Mouse (Mus musculus): ENCODE measurements around the gene Ermard. TPM values are rescaled to one million over a fixed set of nuclear protein-coding genes. Genes with fewer than 3 reads are reported as not detected.
"Not testable (repeated sequence)": the region's sequence is repeated elsewhere in the genome, so short reads cannot be mapped to it uniquely, and the experiment has no call there.

Ermard gene
- polyA plus RNA-seq (2014; fragmentation: Nextera tagmentation; extraction: Ambion mirVana) = 61.9 and 75.4 TPM in 2 replicates

DNA sequence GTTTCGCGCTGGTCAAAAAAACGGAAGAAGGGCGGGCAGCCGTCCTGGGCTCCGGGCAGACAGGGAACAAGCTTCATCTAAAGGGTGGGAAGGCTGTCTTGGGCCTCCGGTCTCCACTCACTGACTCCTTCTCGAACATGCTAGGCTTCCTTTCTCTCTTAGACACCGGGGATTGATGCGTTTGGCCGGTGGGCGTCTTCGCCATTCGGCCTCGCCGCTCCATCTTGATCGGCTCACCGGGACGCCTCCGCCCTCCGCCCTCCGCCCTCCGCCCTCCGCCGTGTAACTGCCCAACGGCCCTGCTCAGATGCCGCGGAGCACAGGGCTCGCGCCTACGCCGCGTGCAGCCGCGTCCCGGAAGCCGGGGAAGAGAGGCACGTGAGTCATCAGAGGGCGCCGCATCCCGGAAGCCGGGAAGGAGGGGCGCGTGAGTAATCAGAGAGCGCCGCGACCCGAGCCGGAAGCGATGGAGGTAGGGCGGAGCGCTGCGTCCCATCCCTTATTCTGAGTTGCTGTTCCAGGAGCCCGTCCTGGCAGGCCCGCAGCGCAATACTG lies at the start of gene Ermard, which contains the start of the genes Tcte3 and Gm3448:
Gene Ermard, plus strand, starts transcription at position 34 of the 555 bp plus-strand sequence.
Gene Tcte3, minus strand, starts transcription at position 314 of the 555 bp plus-strand sequence.
Gene Gm3448, minus strand, starts transcription at position 363 of the 555 bp plus-strand sequence.
- not testable (repeated sequence) for H3K4me2 ChIP-seq (ENCODE audit: low read length); H3K36me3 ChIP-seq (ENCODE audit: control insufficient read depth, insufficient read depth, low read length); H3K9ac ChIP-seq (ENCODE audit: low read length); H3K27ac ChIP-seq (ENCODE audit: low read depth); H3K4me3 ChIP-seq (ENCODE audit: low read depth, low read length); H3K4me1 ChIP-seq (replicated peaks; ENCODE audit: control insufficient read depth, insufficient read depth, low read length); DNase-seq (ENCODE audit: low spot score); H3K27me3 ChIP-seq (replicated peaks; ENCODE audit: control insufficient read depth, insufficient read depth, low read length); H3K9me3 ChIP-seq (ENCODE audit: control insufficient read depth, low read length)
- WGBS = 0% methylated on average over 13 of the region's 56 CpGs
- ATAC-seq (replicated peaks; ENCODE audit: low FRiP score, low TSS enrichment, low read depth) = peak; percentile 97

- H3K4me1 ChIP-seq (replicated peaks; ENCODE audit: control insufficient read depth, insufficient read depth, low read length); H3K4me3 ChIP-seq (ENCODE audit: low read depth, low read length): not testable (repeated sequence)
- no CpG with 5 or more reads among the region's 98 CpGs for WGBS
These were observed 48.4 kb upstream of the Ermard start for GRCm38 (mm10) chr17:14992522-14993138.

GRCm38 (mm10) chr17:14993139-14993832 lies 47.7 kb upstream of the Ermard start:
- H3K27ac ChIP-seq (ENCODE audit: low read depth); H3K4me1 ChIP-seq (replicated peaks; ENCODE audit: control insufficient read depth, insufficient read depth, low read length); H3K9ac ChIP-seq (ENCODE audit: low read length); H3K36me3 ChIP-seq (ENCODE audit: control insufficient read depth, insufficient read depth, low read length); DNase-seq (ENCODE audit: low spot score); H3K4me3 ChIP-seq (ENCODE audit: low read depth, low read length); H3K27me3 ChIP-seq (replicated peaks; ENCODE audit: control insufficient read depth, insufficient read depth, low read length); H3K4me2 ChIP-seq (ENCODE audit: low read length); H3K9me3 ChIP-seq (ENCODE audit: control insufficient read depth, low read length): not testable (repeated sequence)
- WGBS = no CpG with 5 or more reads among the region's 47 CpGs
- ATAC-seq (replicated peaks; ENCODE audit: low FRiP score, low TSS enrichment, low read depth) = peak; percentile 86

More at GRCm38 (mm10) chr17:14992522-14993138, 48.4 kb upstream of the Ermard start:
- not testable (repeated sequence) for DNase-seq (ENCODE audit: low spot score); H3K36me3 ChIP-seq (ENCODE audit: control insufficient read depth, insufficient read depth, low read length); H3K9me3 ChIP-seq (ENCODE audit: control insufficient read depth, low read length); H3K27me3 ChIP-seq (replicated peaks; ENCODE audit: control insufficient read depth, insufficient read depth, low read length); H3K4me2 ChIP-seq (ENCODE audit: low read length); H3K9ac ChIP-seq (ENCODE audit: low read length); H3K27ac ChIP-seq (ENCODE audit: low read depth)
- ATAC-seq (replicated peaks; ENCODE audit: low FRiP score, low TSS enrichment, low read depth) = peak; percentile 84

DNA sequence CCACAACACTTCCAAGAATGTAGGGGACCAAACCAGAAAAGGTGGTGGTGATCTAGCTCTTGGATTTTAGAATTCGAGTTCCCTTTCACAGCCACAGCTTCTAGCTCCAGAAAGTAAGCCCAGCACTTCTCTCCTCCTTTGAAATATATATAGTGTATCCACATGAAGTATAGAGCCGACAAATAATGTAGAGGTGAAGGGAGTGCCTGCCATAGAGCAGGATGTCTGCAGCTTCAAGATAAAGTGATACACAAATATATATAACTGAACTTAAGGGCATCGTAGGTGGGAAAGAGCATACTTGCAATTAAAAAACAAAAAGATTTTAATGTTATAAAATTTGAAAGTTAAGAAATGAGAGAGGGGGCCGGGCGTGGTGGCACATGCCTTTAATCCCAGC lies 46.9 kb upstream of the Ermard start:
- not testable (repeated sequence) for H3K36me3 ChIP-seq (ENCODE audit: control insufficient read depth, insufficient read depth, low read length); H3K9me3 ChIP-seq (ENCODE audit: control insufficient read depth, low read length); H3K27ac ChIP-seq (ENCODE audit: low read depth); H3K9ac ChIP-seq (ENCODE audit: low read length); H3K4me2 ChIP-seq (ENCODE audit: low read length); H3K4me3 ChIP-seq (ENCODE audit: low read depth, low read length); H3K4me1 ChIP-seq (replicated peaks; ENCODE audit: control insufficient read depth, insufficient read depth, low read length); ATAC-seq (replicated peaks; ENCODE audit: low FRiP score, low TSS enrichment, low read depth); H3K27me3 ChIP-seq (replicated peaks; ENCODE audit: control insufficient read depth, insufficient read depth, low read length); DNase-seq (ENCODE audit: low spot score)
- no CpG with 5 or more reads among the region's 5 CpGs for WGBS

DNA sequence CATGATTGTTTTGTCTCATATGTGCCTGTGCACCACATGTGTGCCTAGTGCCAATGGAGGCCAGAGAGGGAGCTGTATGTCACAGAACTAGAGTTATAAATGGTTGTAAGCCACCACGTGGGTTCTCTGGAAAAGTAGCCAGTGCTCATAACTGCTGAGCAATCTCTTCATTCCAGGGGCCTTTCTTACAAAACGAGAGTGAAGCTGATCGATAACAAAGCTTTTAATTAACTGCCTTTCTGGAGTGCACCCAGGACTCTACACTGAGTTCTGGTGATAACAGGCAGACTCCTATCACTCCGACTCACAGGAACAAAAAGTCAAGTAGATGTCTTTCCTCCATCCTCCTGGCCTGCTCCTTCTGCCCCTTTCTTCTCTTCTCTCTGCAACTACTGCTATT lies 41.0 kb upstream of the Ermard start:
- not testable (repeated sequence) for H3K27ac ChIP-seq (ENCODE audit: low read depth); ATAC-seq (replicated peaks; ENCODE audit: low FRiP score, low TSS enrichment, low read depth); H3K4me1 ChIP-seq (replicated peaks; ENCODE audit: control insufficient read depth, insufficient read depth, low read length); H3K9ac ChIP-seq (ENCODE audit: low read length); DNase-seq (ENCODE audit: low spot score); H3K27me3 ChIP-seq (replicated peaks; ENCODE audit: control insufficient read depth, insufficient read depth, low read length); H3K9me3 ChIP-seq (ENCODE audit: control insufficient read depth, low read length); H3K36me3 ChIP-seq (ENCODE audit: control insufficient read depth, insufficient read depth, low read length); H3K4me3 ChIP-seq (ENCODE audit: low read depth, low read length); H3K4me2 ChIP-seq (ENCODE audit: low read length)
- no CpG with 5 or more reads among the region's 4 CpGs for WGBS

- WGBS = no CpG with 5 or more reads among the region's 3 CpGs
These were observed 31.9 kb upstream of the Ermard start for GRCm38 (mm10) chr17:15009088-15009487.

GRCm38 (mm10) chr17:15009706-15010413 lies 31.1 kb upstream of the Ermard start, which contains the start of gene Gm3435:
Gene Gm3435, plus strand, starts transcription at chr17:15010176.
- WGBS = no CpG with 5 or more reads among the region's 60 CpGs
- peak; percentile 98 for ATAC-seq (replicated peaks; ENCODE audit: low FRiP score, low TSS enrichment, low read depth)
- not testable (repeated sequence) for H3K4me3 ChIP-seq (ENCODE audit: low read depth, low read length)

More at GRCm38 (mm10) chr17:15009088-15009487, 31.9 kb upstream of the Ermard start:
- not testable (repeated sequence) for H3K27ac ChIP-seq (ENCODE audit: low read depth); H3K9ac ChIP-seq (ENCODE audit: low read length); H3K4me2 ChIP-seq (ENCODE audit: low read length); H3K4me3 ChIP-seq (ENCODE audit: low read depth, low read length); H3K27me3 ChIP-seq (replicated peaks; ENCODE audit: control insufficient read depth, insufficient read depth, low read length); H3K4me1 ChIP-seq (replicated peaks; ENCODE audit: control insufficient read depth, insufficient read depth, low read length); H3K9me3 ChIP-seq (ENCODE audit: control insufficient read depth, low read length); H3K36me3 ChIP-seq (ENCODE audit: control insufficient read depth, insufficient read depth, low read length); DNase-seq (ENCODE audit: low spot score)
- 0 out of 2 replicates have a peak, but pooled peaks have one; percentile 16 for ATAC-seq (replicated peaks; ENCODE audit: low FRiP score, low TSS enrichment, low read depth)

DNA sequence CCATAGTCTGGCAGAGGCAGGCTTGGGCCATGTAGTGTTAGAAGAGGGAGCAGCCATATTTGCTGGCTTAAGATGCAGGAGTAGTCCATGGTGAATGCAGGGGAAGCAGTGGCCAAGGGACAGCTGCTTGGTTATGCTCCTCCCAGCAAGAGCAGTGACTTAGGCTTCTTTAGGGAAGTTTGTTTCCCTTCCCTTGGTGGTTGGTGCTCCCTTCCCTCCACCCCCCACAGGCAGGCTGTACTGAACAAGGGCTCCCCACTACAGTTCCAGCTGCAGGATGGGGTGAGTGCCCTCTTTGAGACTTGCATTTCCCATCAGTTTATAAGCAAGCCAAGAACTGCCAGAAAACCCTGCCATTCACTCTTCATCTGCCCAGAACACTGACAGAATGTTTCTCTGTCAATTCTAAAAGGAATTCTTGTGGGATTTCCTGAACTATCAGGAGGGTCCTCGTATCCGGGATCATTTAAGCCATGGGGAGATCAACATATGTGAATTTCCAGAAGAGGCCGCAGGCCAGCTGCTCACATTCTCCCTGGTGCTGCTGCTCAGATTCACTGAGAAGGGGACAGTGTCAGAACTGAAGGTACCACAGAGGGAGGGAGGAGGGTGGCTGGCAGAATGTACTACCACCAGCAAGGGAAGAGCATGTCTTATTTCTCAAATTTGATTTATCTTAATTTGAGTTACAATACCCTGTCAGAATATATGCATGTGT lies 19.3 kb upstream of the Ermard start:
- not testable (repeated sequence) for H3K27ac ChIP-seq (ENCODE audit: low read depth); H3K4me2 ChIP-seq (ENCODE audit: low read length); ATAC-seq (replicated peaks; ENCODE audit: low FRiP score, low TSS enrichment, low read depth); H3K4me1 ChIP-seq (replicated peaks; ENCODE audit: control insufficient read depth, insufficient read depth, low read length); H3K9ac ChIP-seq (ENCODE audit: low read length); H3K4me3 ChIP-seq (ENCODE audit: low read depth, low read length); DNase-seq (ENCODE audit: low spot score); H3K27me3 ChIP-seq (replicated peaks; ENCODE audit: control insufficient read depth, insufficient read depth, low read length); H3K36me3 ChIP-seq (ENCODE audit: control insufficient read depth, insufficient read depth, low read length); H3K9me3 ChIP-seq (ENCODE audit: control insufficient read depth, low read length)
- WGBS = 89% methylated on average over 3 of the region's 3 CpGs

More at GRCm38 (mm10) chr17:15009706-15010413, 31.1 kb upstream of the Ermard start, which contains the start of gene Gm3435:
- H3K9me3 ChIP-seq (ENCODE audit: control insufficient read depth, low read length); H3K4me2 ChIP-seq (ENCODE audit: low read length); H3K27me3 ChIP-seq (replicated peaks; ENCODE audit: control insufficient read depth, insufficient read depth, low read length); H3K4me1 ChIP-seq (replicated peaks; ENCODE audit: control insufficient read depth, insufficient read depth, low read length); H3K27ac ChIP-seq (ENCODE audit: low read depth); H3K36me3 ChIP-seq (ENCODE audit: control insufficient read depth, insufficient read depth, low read length); H3K9ac ChIP-seq (ENCODE audit: low read length); DNase-seq (ENCODE audit: low spot score): not testable (repeated sequence)
